Mouse (Mus musculus) forebrain, embryonic 11.5 days (tissue): ENCODE results near the gene Spem2. TPM values are rescaled to one million over a fixed set of nuclear protein-coding genes. Genes with fewer than 3 reads are reported as not detected.
A peak's percentile ranks its signal among the peaks of the same experiment; 100 is the strongest.

Experiments
- ATAC-seq: fragments of 200-750 bp; cut with Nextera tagmentation; replicated peaks from 2 replicates; pipeline ENCODE4 v1.8.0; 2017; ENCODE audit warnings: moderate TSS enrichment; ENCODE audit not compliant: low FRiP score
- DNase-seq: peaks from one replicate; pipeline ENCODE4 v3.0.0-alpha.2; 2017; ENCODE audit warnings: low spot score
- H3K27ac ChIP-seq: fragments of 300-500 bp; sonication (generic); 2 replicates; pipeline ENCODE4 v1.5.1; 2014; ENCODE audit warnings: low read depth, low read length
- H3K27me3 ChIP-seq: fragments of 300-500 bp; sonication (generic); 2 replicates; pipeline ENCODE4 v1.6.1; 2014; ENCODE audit warnings: mild to moderate bottlenecking, low read length, mixed read lengths; ENCODE audit not compliant: control insufficient read depth, insufficient read depth
- H3K36me3 ChIP-seq: fragments of 300-500 bp; sonication (generic); 2 replicates; pipeline ENCODE4 v1.6.1; 2014; ENCODE audit warnings: mild to moderate bottlenecking, low read length, moderate library complexity, mixed read lengths; ENCODE audit not compliant: control insufficient read depth, insufficient read depth
- H3K4me1 ChIP-seq: fragments of 300-500 bp; sonication (generic); replicated peaks from 2 replicates; pipeline ENCODE4 v1.6.1; 2014; ENCODE audit warnings: low read length, mixed read lengths; ENCODE audit not compliant: control insufficient read depth, insufficient read depth
- H3K4me2 ChIP-seq: fragments of 300-500 bp; sonication (generic); 2 replicates; pipeline ENCODE4 v1.6.1; 2014; ENCODE audit warnings: low read depth, mild to moderate bottlenecking, low read length, moderate library complexity, mixed read lengths; ENCODE audit not compliant: severe bottlenecking
- H3K4me3 ChIP-seq: fragments of 300-500 bp; sonication (generic); 2 replicates; pipeline ENCODE4 v1.5.1; 2014; ENCODE audit warnings: low read depth, low read length
- H3K9ac ChIP-seq: fragments of 300-500 bp; sonication (generic); 2 replicates; pipeline ENCODE4 v1.6.1; 2014; ENCODE audit warnings: low read length
- H3K9me3 ChIP-seq: fragments of 300-500 bp; sonication (generic); 2 replicates; pipeline ENCODE4 v1.6.1; 2016; ENCODE audit warnings: low read length, mixed read lengths; ENCODE audit not compliant: control insufficient read depth
- WGBS: fragments of 180-500 bp; shearing (Covaris S2); extraction: QIAGEN DNeasy Blood & Tissue Kit; methylation state at CpG from one replicate; pipeline ENCODE4 v1.1.7; 2014; 5-methylcytosine and 5-hydroxymethylcytosine counted together
- polyA plus RNA-seq: library from polyadenylated mRNA; unstranded; fragments of >200 nt; fragmentation: Nextera tagmentation; extraction: Ambion mirVana; gene quantifications from 2 replicates; pipeline ENCODE4 v1.2.1, GENCODE M21; 2014

Gene Spem2
- polyA plus RNA-seq, 1 experiment from 2014 or later, result not detected

- Histone ChIP-seq H3K4me2 (no peak overlapping the region), H3K4me3 (no peak overlapping the region), H3K9me3 (no peaks in the 10 kb centered on the region), H3K27me3 (peaks cover 9% of the 10 kb centered on the region; the same call in 1 of the 2 replicates), H3K9ac (no peak overlapping the region), H3K4me1 (no peaks in the 10 kb centered on the region), H3K27ac (no peak overlapping the region), H3K36me3 (peaks cover 3% of the 10 kb centered on the region; the same call in 1 of the 2 replicates)
- DNase-seq, result no peak
- WGBS, result 79% methylated on average over 7 of the region's 7 CpGs
- no peak for ATAC-seq
Measured at GRCm38 (mm10) chr11:69853994-69854393, 35.7 kb upstream of the Spem2 start.

DNA sequence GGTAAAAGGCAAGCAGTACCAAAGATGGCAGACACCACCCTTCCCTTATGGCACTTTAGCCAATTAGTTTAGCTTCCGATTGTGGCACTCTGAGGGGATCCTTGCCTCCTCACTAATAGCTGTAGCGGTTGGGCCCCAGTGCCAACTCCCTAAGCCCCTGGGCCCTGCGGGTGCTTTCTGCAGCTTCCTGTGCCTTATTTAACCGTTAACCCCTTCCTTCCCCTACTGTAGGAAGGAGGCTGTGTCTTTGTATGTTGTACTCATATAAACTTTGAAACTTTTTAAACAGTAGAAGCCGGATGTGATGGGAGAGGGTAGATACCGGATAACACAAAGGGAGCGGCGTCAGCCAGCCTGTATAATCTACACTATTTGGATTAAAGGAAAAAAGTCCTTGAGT is 32.5 kb upstream of the Spem2 start:
- H3K9ac ChIP-seq, result no peak overlapping the region
- H3K4me1 ChIP-seq, result peaks cover 5% of the 10 kb centered on the region; the same call in 1 of the 2 replicates
- H3K27me3 ChIP-seq, result no peaks in the 10 kb centered on the region
- no peak overlapping the region for H3K4me2 ChIP-seq
- H3K27ac ChIP-seq, result no peak overlapping the region
- 82% methylated on average over 8 of the region's 8 CpGs for WGBS
- H3K9me3 ChIP-seq, result no peaks in the 10 kb centered on the region
- H3K36me3 ChIP-seq, result peaks cover 3% of the 10 kb centered on the region; the same call in 1 of the 2 replicates
- no peak for ATAC-seq
- no peak overlapping the region for H3K4me3 ChIP-seq
- DNase-seq, result no peak

GRCm38 (mm10) chr11:69849884-69850283 is 31.6 kb upstream of the Spem2 start:
- Histone ChIP-seq H3K4me3 (no peak overlapping the region), H3K4me1 (peaks cover 5% of the 10 kb centered on the region; the same call in 1 of the 2 replicates), H3K9ac (no peak overlapping the region), H3K9me3 (no peaks in the 10 kb centered on the region), H3K4me2 (no peak overlapping the region), H3K36me3 (peaks cover 3% of the 10 kb centered on the region; the same call in 1 of the 2 replicates), H3K27ac (no peak overlapping the region), H3K27me3 (no peaks in the 10 kb centered on the region)
- ATAC-seq, result no peak
- WGBS, result 94% methylated on average over 15 of the region's 15 CpGs
- DNase-seq, result no peak

- Histone ChIP-seq H3K9me3 (no peaks in the 10 kb centered on the region), H3K4me2 (no peak overlapping the region), H3K27ac (no peak overlapping the region), H3K27me3 (no peaks in the 10 kb centered on the region), H3K4me3 (no peak overlapping the region), H3K36me3 (peaks cover 3% of the 10 kb centered on the region; the same call in 1 of the 2 replicates), H3K9ac (no peak overlapping the region), H3K4me1 (peaks cover 5% of the 10 kb centered on the region; the same call in 1 of the 2 replicates)
- 91% methylated on average over 9 of the region's 9 CpGs for WGBS
- DNase-seq (no peak), ATAC-seq (no peak)
Measured at GRCm38 (mm10) chr11:69849128-69849527, 30.9 kb upstream of the Spem2 start.

DNA sequence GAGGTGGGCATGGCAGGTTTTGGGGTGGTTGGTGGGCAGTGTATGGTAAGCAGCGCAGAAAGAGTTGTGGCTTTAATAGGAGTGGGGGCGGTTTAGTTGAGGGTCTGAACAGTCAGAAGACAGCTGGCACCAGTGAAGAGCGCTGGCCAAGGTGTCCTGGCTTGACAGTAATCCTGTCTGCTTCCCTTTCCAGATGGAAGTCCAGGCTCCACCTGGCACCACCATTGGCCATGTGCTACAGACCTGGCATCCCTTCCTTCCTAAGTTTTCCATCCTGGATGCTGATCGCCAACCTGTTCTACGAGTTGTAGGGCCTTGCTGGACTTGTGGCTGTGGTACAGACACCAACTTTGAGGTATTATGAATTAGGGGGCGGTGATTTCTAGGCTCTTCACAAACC is 29.8 kb upstream of the Spem2 start:
- Histone ChIP-seq H3K27me3 (no peaks in the 10 kb centered on the region), H3K4me3 (no peak overlapping the region; the same call in 1 of the 2 replicates), H3K4me2 (no peak overlapping the region), H3K9me3 (no peaks in the 10 kb centered on the region), H3K36me3 (peaks cover 3% of the 10 kb centered on the region; the same call in 1 of the 2 replicates), H3K9ac (no peak overlapping the region), H3K27ac (no peak overlapping the region), H3K4me1 (peaks cover 5% of the 10 kb centered on the region; the same call in 1 of the 2 replicates)
- over 99% methylated on average over 6 of the region's 6 CpGs for WGBS
- ATAC-seq (no peak), DNase-seq (no peak)

DNA sequence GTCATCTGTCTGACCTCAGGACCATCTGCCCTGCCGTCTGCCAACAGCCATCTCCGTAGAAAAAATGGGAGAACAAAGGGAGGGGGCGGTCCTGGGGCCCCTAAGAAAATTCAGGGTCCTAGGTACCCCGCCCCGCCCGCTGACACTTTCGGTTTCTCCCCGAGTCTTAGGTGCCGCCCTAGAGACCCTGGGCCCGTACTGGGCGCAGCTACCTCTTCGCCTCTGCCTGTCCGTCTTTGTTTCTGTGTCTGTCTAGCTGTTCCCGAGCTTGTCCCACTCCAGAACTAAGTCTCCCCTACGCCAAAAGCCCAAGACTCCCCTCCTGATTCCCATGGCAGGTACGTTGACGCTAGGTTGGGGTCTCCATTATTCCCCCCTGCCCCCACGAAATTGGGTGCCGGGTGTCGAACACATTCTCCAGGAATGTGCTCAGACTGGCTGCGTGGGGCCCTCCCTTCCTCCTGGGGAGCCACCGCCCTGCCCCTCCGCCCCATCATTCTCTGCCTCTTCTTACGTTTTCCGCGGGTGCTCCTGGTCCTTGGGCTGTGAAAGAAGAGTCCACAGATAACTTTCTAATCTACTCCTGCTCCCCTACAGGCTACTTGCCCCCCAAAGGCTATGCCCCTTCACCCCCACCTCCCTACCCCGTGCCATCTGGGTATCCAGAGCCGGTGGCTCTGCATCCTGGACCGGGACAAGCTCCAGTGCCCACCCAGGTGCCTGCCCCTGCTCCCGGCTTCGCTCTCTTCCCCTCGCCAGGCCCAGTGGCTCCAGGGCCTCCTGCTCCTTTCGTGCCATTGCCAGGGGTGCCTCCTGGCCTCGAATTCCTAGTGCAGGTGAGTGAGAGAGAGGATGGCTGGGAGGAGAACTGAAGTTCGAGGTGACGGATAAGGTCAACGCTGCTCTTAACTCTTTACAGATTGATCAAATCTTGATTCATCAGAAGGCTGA is 28.7 kb upstream of the Spem2 start:
- H3K4me2 ChIP-seq, result peak overlapping the region; percentile 84
- peaks cover 3% of the 10 kb centered on the region; the same call in 1 of the 2 replicates for H3K36me3 ChIP-seq
- H3K9ac ChIP-seq, result peak overlapping the region; percentile 75
- ATAC-seq (peak; percentile 59), DNase-seq (no peak)
- H3K9me3 ChIP-seq, result no peaks in the 10 kb centered on the region
- peaks cover 5% of the 10 kb centered on the region; the same call in 1 of the 2 replicates for H3K4me1 ChIP-seq
- peak overlapping the region; percentile 94 for H3K27ac ChIP-seq
- WGBS, result 13% methylated on average over 37 of the region's 37 CpGs
- H3K4me3 ChIP-seq, result peak overlapping the region; percentile 55
- no peaks in the 10 kb centered on the region for H3K27me3 ChIP-seq

- Histone ChIP-seq H3K4me2 (peak within 1 kb of the TSS; percentile 84), H3K9ac (peak within 1 kb of the TSS; percentile 75)
- under 1% methylated on average over 38 of the region's 38 CpGs for WGBS
Measured at GRCm38 (mm10) chr11:69846198-69846680, 28.0 kb upstream of the Spem2 start, which contains the start of gene Plscr3. Gene Plscr3 (plus strand): TSS chr11:69846376.

GRCm38 (mm10) chr11:69838714-69839104 is 20.4 kb upstream of the Spem2 start:
- Histone ChIP-seq H3K27ac (peak overlapping the region; percentile 48; the same call in 1 of the 2 replicates), H3K9me3 (no peaks in the 10 kb centered on the region), H3K36me3 (no peaks in the 10 kb centered on the region), H3K9ac (peak overlapping the region; percentile 58), H3K4me1 (peaks cover 30% of the 10 kb centered on the region), H3K4me3 (peak overlapping the region; percentile 73), H3K27me3 (no peaks in the 10 kb centered on the region; the same call in 1 of the 2 replicates), H3K4me2 (peak overlapping the region; percentile 73)
- no peak for DNase-seq
- WGBS, result 1% methylated on average over 7 of the region's 7 CpGs
- ATAC-seq, result peak; percentile 4

More at GRCm38 (mm10) chr11:69846198-69846680, 28.0 kb upstream of the Spem2 start, which contains the start of gene Plscr3:
- Histone ChIP-seq H3K36me3 (peaks cover under 1% of the 10 kb centered on the region; the same call in 1 of the 2 replicates), H3K4me3 (peak within 1 kb of the TSS; percentile 55), H3K27ac (peak within 1 kb of the TSS; percentile 94), H3K9me3 (no peaks in the 10 kb centered on the region), H3K4me1 (peaks cover 5% of the 10 kb centered on the region; the same call in 1 of the 2 replicates), H3K27me3 (no peaks in the 10 kb centered on the region)
- DNase-seq (peak; percentile 96), ATAC-seq (peak; percentile 88)
